Mouse (Mus musculus) c-Kit-negative CD71-positive TER-119-positive erythroid progenitor cells, embryonic 14.5 days (primary cell): ENCODE measurements around the gene Aqp9.

Source experiments
- DNase-seq: peaks from one replicate; pipeline ENCODE4 v3.0.0-alpha.2; 2013; ENCODE audit warnings: low read depth, low spot score

Gene Aqp9

GRCm38 (mm10) chr9:71167473-71168215 lies 838 bp downstream of the Aqp9 start:
- no peak for DNase-seq

- DNase-seq, result no peak
Observed at GRCm38 (mm10) chr9:71166871-71167465, 1.5 kb downstream of the Aqp9 start.

GRCm38 (mm10) chr9:71166019-71166705 lies 2.3 kb downstream of the Aqp9 start:
- DNase-seq, result peak; percentile 86

- DNase-seq, result no peak
Observed at GRCm38 (mm10) chr9:71165510-71165909, 3.0 kb downstream of the Aqp9 start.

GRCm38 (mm10) chr9:71165061-71165460 lies 3.4 kb downstream of the Aqp9 start:
- DNase-seq, result no peak

- DNase-seq, result no peak
Observed at GRCm38 (mm10) chr9:71164353-71164752, 4.1 kb downstream of the Aqp9 start.

- DNase-seq, result peak; percentile 62
Observed at GRCm38 (mm10) chr9:71162858-71163740, 5.4 kb downstream of the Aqp9 start.

GRCm38 (mm10) chr9:71162131-71162857 lies 6.2 kb downstream of the Aqp9 start:
- no peak for DNase-seq

GRCm38 (mm10) chr9:71160849-71161711 lies 7.4 kb downstream of the Aqp9 start:
- no peak for DNase-seq

- DNase-seq, result no peak
Observed at GRCm38 (mm10) chr9:71159686-71160085, 8.8 kb downstream of the Aqp9 start.

GRCm38 (mm10) chr9:71159060-71159626 lies 9.3 kb downstream of the Aqp9 start:
- DNase-seq, result no peak

GRCm38 (mm10) chr9:71157921-71158646 lies 10.4 kb downstream of the Aqp9 start:
- DNase-seq, result peak; percentile 51

- no peak for DNase-seq
Observed at GRCm38 (mm10) chr9:71156447-71157035, 11.9 kb downstream of the Aqp9 start.

GRCm38 (mm10) chr9:71155399-71156005 lies 13.0 kb downstream of the Aqp9 start:
- no peak for DNase-seq

GRCm38 (mm10) chr9:71151386-71151785 lies 17.1 kb downstream of the Aqp9 start:
- DNase-seq, result no peak

GRCm38 (mm10) chr9:71150175-71150574 lies 18.3 kb downstream of the Aqp9 start:
- peak; percentile 57 for DNase-seq

GRCm38 (mm10) chr9:71148890-71149289 lies 19.6 kb downstream of the Aqp9 start:
- DNase-seq, result no peak

GRCm38 (mm10) chr9:71146210-71146609 lies 22.3 kb downstream of the Aqp9 start:
- DNase-seq, result peak; percentile 74
